Mouse (Mus musculus) macrophage (primary cell): ENCODE results near the gene Tead2. TPM values are rescaled to one million over a fixed set of nuclear protein-coding genes. Genes with fewer than 3 reads are reported as not detected.

Experiments
- polyA plus RNA-seq: library from polyadenylated mRNA; stranded (reverse); fragments of 250-400 nt; gene quantifications from 3 replicates; pipeline ENCODE4 v1.2.4, GENCODE M21; 2018; ENCODE audit warnings: inconsistent platforms

Tead2 gene
- polyA plus RNA-seq, 1 experiment from 2014 or later: not detected

Other genes starting within 250 kb of the Tead2 start
- not detected in 3 replicates for gene Cpt1c, start 240.9 kb upstream of the Tead2 start, polyA plus RNA-seq
- 53.7 to 169 TPM (median 55.6 TPM) in 3 replicates for gene Prmt1, start 229.2 kb upstream of the Tead2 start, polyA plus RNA-seq
- 30.9 to 55.5 TPM (median 35.0 TPM) in 3 replicates for gene Irf3, start 218.1 kb upstream of the Tead2 start, polyA plus RNA-seq
- 10.9 to 14.5 TPM (median 12.9 TPM) in 3 replicates for gene Bcl2l12, start 217.0 kb upstream of the Tead2 start, polyA plus RNA-seq
- gene Scaf1, start 199.4 kb upstream of the Tead2 start, polyA plus RNA-seq: 32.6 to 36.9 TPM (median 32.9 TPM) in 3 replicates
- gene Rras, start 197.8 kb upstream of the Tead2 start, polyA plus RNA-seq: 23.5 to 51.8 TPM (median 29.9 TPM) in 3 replicates
- gene Prr12, start 162.9 kb upstream of the Tead2 start, polyA plus RNA-seq: 15.5 to 17.7 TPM (median 17.1 TPM) in 3 replicates
- gene Nosip, start 153.3 kb upstream of the Tead2 start, polyA plus RNA-seq: 40.1 to 50.7 TPM (median 45.7 TPM) in 3 replicates
- 19.0 to 31.7 TPM (median 28.6 TPM) in 3 replicates for gene Prrg2, start 153.1 kb upstream of the Tead2 start, polyA plus RNA-seq
- gene Rcn3, start 123.5 kb upstream of the Tead2 start, polyA plus RNA-seq: 0.67 to 5.1 TPM (median 3.1 TPM) in 3 replicates
- 84.4 to 284 TPM (median 160 TPM) in 3 replicates for gene Fcgrt, start 111.9 kb upstream of the Tead2 start, polyA plus RNA-seq
- 1,184 to 1,556 TPM (median 1,388 TPM) in 3 replicates for gene Rps11, start 91.3 kb upstream of the Tead2 start, polyA plus RNA-seq
- 804 to 2,026 TPM (median 1,578 TPM) in 3 replicates for gene Rpl13a, start 87.0 kb upstream of the Tead2 start, polyA plus RNA-seq
- gene Gm45713, start 79.5 kb upstream of the Tead2 start, polyA plus RNA-seq: not detected in 3 replicates
- 4.4 to 9.9 TPM (median 8.0 TPM) in 3 replicates for gene Flt3l, start 79.3 kb upstream of the Tead2 start, polyA plus RNA-seq
- 34.1 to 75.8 TPM (median 39.7 TPM) in 3 replicates for gene Pih1d1, start 61.5 kb upstream of the Tead2 start, polyA plus RNA-seq
- gene Aldh16a1, start 61.2 kb upstream of the Tead2 start, polyA plus RNA-seq: 13.0 to 39.0 TPM (median 19.2 TPM) in 3 replicates
- not detected in 3 replicates for gene Slc17a7, start 51.8 kb upstream of the Tead2 start, polyA plus RNA-seq
- gene Gfy, start 36.2 kb upstream of the Tead2 start, polyA plus RNA-seq: not detected in 3 replicates
- not detected in 3 replicates for gene Pth2, start 34.8 kb upstream of the Tead2 start, polyA plus RNA-seq
- not detected in 3 replicates for gene Ccdc155, start 10.9 kb upstream of the Tead2 start, polyA plus RNA-seq
- gene Dkkl1, start 3.6 kb upstream of the Tead2 start, polyA plus RNA-seq: not detected in 3 replicates
- 88.2 to 139 TPM (median 131 TPM) in 3 replicates for gene Cd37, start 23.4 kb downstream of the Tead2 start, polyA plus RNA-seq
- gene Slc6a16, start 25.3 kb downstream of the Tead2 start, polyA plus RNA-seq: not detected in 3 replicates
- not detected in 3 replicates for gene Slc6a21, start 61.8 kb downstream of the Tead2 start, polyA plus RNA-seq
- gene Trpm4, start 118.0 kb downstream of the Tead2 start, polyA plus RNA-seq: 4.2 to 6.1 TPM (median 4.7 TPM) in 3 replicates
- not detected in 3 replicates for gene Hrc, start 119.5 kb downstream of the Tead2 start, polyA plus RNA-seq
- gene Ppfia3, start 151.3 kb downstream of the Tead2 start, polyA plus RNA-seq: 0.27 to 0.75 TPM in 2 of 3 replicates, not detected in the other
- 0.50 TPM in 1 of 3 replicates, not detected in the others for gene Lin7b, start 154.8 kb downstream of the Tead2 start, polyA plus RNA-seq
- gene Snrnp70, start 180.0 kb downstream of the Tead2 start, polyA plus RNA-seq: 174 to 235 TPM (median 186 TPM) in 3 replicates
- not detected in 3 replicates for gene Kcna7, start 189.9 kb downstream of the Tead2 start, polyA plus RNA-seq
- not detected in 3 replicates for gene Ntf5, start 197.9 kb downstream of the Tead2 start, polyA plus RNA-seq
- not detected in 3 replicates for gene Lhb, start 205.1 kb downstream of the Tead2 start, polyA plus RNA-seq
- gene Gys1, start 219.1 kb downstream of the Tead2 start, polyA plus RNA-seq: 7.1 to 9.5 TPM (median 7.3 TPM) in 3 replicates
- gene Ruvbl2, start 222.3 kb downstream of the Tead2 start, polyA plus RNA-seq: 14.9 to 41.5 TPM (median 18.7 TPM) in 3 replicates
- gene Ftl1, start 244.1 kb downstream of the Tead2 start, polyA plus RNA-seq: 15,351 to 37,573 TPM (median 32,957 TPM) in 3 replicates